Mouse (Mus musculus) hindbrain, embryonic 15.5 days (tissue): Measurements from ENCODE around the gene Rtn4rl1. TPM values are rescaled to one million over a fixed set of nuclear protein-coding genes. Genes with fewer than 3 reads are reported as not detected.

Source experiments
- ATAC-seq: fragments of 200-750 bp; cut with Nextera tagmentation; 2 replicates; pipeline ENCODE4 v1.8.0; 2017; ENCODE audit warnings: low read depth, moderate number of reproducible peaks, moderate TSS enrichment; ENCODE audit not compliant: low FRiP score
- H3K27ac ChIP-seq: fragments of 300-500 bp; sonication (generic); replicated peaks from 2 replicates; pipeline ENCODE4 v1.5.1; 2015; ENCODE audit warnings: mild to moderate bottlenecking, inconsistent platforms
- H3K27me3 ChIP-seq: fragments of 300-500 bp; sonication (generic); 2 replicates; pipeline ENCODE4 v1.6.1; 2015; ENCODE audit warnings: control low read depth, inconsistent platforms
- H3K36me3 ChIP-seq: fragments of 300-500 bp; sonication (generic); 2 replicates; pipeline ENCODE4 v1.6.1; 2015; ENCODE audit warnings: control low read depth, inconsistent platforms
- H3K4me1 ChIP-seq: fragments of 300-500 bp; sonication (generic); replicated peaks from 2 replicates; pipeline ENCODE4 v1.6.1; 2015; ENCODE audit warnings: control low read depth, inconsistent platforms
- H3K4me2 ChIP-seq: fragments of 300-500 bp; sonication (generic); 2 replicates; pipeline ENCODE4 v1.6.1; 2015; ENCODE audit warnings: moderate library complexity, mild to moderate bottlenecking, inconsistent platforms
- H3K4me3 ChIP-seq: fragments of 300-500 bp; sonication (generic); 2 replicates; pipeline ENCODE4 v1.5.1; 2015; ENCODE audit warnings: mild to moderate bottlenecking, inconsistent platforms
- H3K9ac ChIP-seq: fragments of 300-500 bp; sonication (generic); 2 replicates; pipeline ENCODE4 v1.6.1; 2015; ENCODE audit warnings: inconsistent platforms
- H3K9me3 ChIP-seq: fragments of 300-500 bp; sonication (generic); 2 replicates; pipeline ENCODE4 v1.6.1; 2016; ENCODE audit warnings: control low read depth, inconsistent platforms
- WGBS: fragments of 180-500 bp; shearing (Covaris S2); methylation state at CpG from one replicate; pipeline ENCODE4 v1.1.7; 2015; 5-methylcytosine and 5-hydroxymethylcytosine counted together
- polyA plus RNA-seq: library from polyadenylated mRNA; unstranded; fragments of >200 nt; fragmentation: Nextera tagmentation; extraction: Ambion mirVana; gene quantifications from 2 replicates; pipeline ENCODE4 v1.2.1, GENCODE M21; 2015

The Rtn4rl1 gene
- polyA plus RNA-seq, 1 experiment from 2014 or later, result 11.7 TPM

DNA sequence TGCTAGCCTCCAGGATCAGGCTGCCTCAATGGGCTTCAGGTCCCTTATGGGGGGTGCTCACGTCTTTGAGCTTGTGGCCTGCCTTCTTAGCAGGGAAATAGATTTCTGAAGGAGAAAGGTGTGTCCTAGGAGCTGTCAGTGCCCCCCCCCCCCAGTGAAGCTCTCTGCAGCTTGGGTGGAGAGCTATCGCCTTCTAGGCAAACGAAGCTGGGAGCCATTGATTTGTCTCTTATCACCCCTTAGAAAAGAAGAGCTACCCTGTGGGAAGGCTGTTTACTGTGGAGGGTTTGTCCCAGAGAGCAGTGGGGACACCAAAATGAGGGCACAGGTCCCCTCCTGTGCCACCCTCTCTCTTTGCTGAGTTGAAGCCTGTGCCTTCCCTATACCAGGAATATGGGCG is 16.5 kb downstream of the Rtn4rl1 start:
- Histone ChIP-seq H3K36me3 (no peaks in the 10 kb centered on the region), H3K9me3 (no peaks in the 10 kb centered on the region), H3K27me3 (no peaks in the 10 kb centered on the region), H3K27ac (no peak overlapping the region), H3K9ac (no peak overlapping the region), H3K4me2 (no peak overlapping the region), H3K4me1 (peaks cover 34% of the 10 kb centered on the region), H3K4me3 (no peak overlapping the region)
- 75% methylated on average over 4 of the region's 4 CpGs for WGBS
- no peak for ATAC-seq

DNA sequence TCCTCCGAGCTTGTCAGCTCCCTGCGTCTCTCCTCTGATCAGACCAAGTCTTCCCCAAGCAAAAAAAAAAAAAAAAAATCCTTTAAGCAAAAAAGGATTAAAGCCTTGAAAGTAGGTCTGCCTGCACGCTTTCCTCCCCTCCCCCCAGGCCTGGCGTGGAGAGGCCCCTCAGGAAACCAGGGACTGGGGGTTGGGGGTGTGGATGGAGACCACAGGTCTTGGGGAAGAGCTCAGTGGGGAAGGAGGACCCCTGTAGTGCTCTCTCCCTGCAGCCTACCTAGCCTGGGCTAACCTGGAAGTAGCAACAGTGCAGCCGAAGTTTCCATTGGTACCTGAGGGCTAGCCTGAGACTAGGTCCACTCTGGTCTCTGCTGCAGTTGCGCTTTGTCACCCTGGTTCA is 17.2 kb downstream of the Rtn4rl1 start:
- Histone ChIP-seq H3K4me2 (no peak overlapping the region), H3K9ac (no peak overlapping the region), H3K9me3 (no peaks in the 10 kb centered on the region), H3K27ac (no peak overlapping the region), H3K36me3 (no peaks in the 10 kb centered on the region), H3K4me1 (peaks cover 41% of the 10 kb centered on the region), H3K27me3 (no peaks in the 10 kb centered on the region), H3K4me3 (no peak overlapping the region)
- ATAC-seq, result no peak
- WGBS, result 60% methylated on average over 6 of the region's 6 CpGs

DNA sequence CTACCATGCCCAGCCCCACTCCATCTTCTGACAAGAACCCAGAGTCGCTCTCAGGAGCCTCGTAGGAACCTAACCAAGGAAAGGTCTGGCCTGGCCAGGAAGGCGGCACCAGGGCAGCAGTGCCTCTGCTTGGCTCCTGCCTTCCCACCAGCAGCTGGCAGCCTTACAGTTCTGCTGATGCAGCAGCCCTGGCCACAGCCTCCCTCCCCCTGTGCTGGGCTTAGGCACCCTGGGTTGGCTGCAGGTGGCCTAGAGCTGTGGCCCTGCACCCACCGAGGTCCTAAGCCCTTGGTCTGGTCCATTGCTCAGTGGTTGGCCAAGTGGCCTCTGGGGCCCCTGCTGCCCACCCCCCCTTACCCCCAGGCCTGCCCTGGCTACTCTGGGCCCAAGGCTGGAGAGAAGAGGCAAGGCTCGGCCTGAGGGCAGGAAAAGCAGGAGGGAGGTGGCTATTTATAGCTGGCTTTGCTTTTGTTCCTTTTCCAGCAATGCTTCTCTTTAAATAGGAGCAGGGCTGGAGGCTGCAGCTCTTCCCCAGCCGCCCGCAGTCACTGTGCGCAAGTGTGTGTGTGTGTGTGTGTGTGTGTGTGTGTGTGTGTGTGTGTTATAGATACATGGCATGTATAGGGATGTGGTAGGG is 18.6 kb downstream of the Rtn4rl1 start:
- WGBS, result 51% methylated on average over 8 of the region's 8 CpGs
- Histone ChIP-seq H3K9me3 (no peaks in the 10 kb centered on the region), H3K9ac (no peak overlapping the region), H3K4me3 (no peak overlapping the region), H3K27me3 (no peaks in the 10 kb centered on the region), H3K4me2 (no peak overlapping the region), H3K36me3 (no peaks in the 10 kb centered on the region), H3K4me1 (peaks cover 42% of the 10 kb centered on the region), H3K27ac (peak overlapping the region; percentile 66)
- peak; percentile 11; the same call in 1 of the 2 replicates for ATAC-seq

DNA sequence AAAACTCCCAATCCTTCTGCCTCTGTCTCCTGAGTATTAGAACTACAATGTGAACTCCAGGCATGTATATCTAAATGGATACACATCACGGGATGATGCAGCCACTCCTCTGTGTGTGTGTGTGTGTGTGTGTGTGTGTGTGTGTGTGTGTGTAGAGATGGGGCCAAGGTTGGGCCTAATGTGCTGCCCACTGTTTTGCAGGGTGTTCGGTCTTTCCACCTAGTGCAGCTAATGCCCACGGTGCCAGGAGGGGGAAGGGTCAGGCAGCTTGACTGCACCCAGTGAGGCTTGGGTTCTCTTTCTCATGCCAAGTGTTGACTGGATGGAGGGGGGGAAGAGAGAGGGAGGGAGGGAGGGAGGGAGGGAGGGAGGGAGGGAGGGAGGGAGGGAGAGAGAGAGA is 19.3 kb downstream of the Rtn4rl1 start:
- no peak overlapping the region for H3K9ac ChIP-seq
- no peaks in the 10 kb centered on the region for H3K36me3 ChIP-seq
- ATAC-seq, result no peak
- no peaks in the 10 kb centered on the region for H3K9me3 ChIP-seq
- no peak overlapping the region for H3K27ac ChIP-seq
- WGBS, result 45% methylated on average over 3 of the region's 3 CpGs
- H3K4me3 ChIP-seq, result no peak overlapping the region
- no peaks in the 10 kb centered on the region for H3K27me3 ChIP-seq
- H3K4me2 ChIP-seq, result no peak overlapping the region
- H3K4me1 ChIP-seq, result peaks cover 42% of the 10 kb centered on the region

DNA sequence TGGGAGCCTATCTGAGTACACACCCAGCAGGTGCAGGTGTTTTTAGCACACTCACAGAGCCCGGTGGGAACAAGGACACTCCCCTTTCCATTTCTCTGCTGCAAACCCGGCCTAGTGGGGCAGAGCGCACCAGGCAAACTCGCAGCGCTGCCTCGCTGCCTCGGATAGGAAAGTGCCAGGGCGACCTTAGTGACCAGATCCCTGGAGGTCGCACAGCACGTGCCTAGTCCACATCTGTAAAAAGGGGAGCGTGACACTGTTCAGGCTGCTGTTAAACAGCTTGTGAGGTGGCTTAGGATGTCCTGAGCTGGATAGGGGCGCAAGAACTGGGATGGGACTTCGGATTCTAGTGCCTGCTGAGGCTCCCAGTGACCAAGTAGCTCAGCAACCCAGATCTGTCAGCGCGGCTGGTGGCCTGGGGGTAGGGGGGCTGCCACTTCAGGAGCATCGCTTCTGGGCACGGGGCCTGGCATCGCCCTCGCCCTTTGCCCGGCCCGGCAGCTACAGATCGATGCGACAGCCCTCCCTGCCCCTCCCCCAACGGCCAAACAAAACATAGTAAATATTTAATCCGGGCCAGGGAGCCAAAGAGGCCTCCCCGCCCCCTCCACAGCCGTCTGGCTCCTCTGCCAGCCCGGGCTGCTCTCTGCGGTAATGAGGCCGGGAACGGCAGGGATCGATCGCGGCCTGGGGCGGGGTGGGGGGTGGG is 19.9 kb downstream of the Rtn4rl1 start:
- peak; percentile 57 for ATAC-seq
- Histone ChIP-seq H3K27me3 (no peaks in the 10 kb centered on the region), H3K27ac (peak overlapping the region; percentile 35; the same call in 1 of the 2 replicates), H3K9ac (peak overlapping the region; percentile 44), H3K36me3 (no peaks in the 10 kb centered on the region), H3K4me3 (peak overlapping the region; percentile 27), H3K4me1 (peaks cover 42% of the 10 kb centered on the region), H3K4me2 (peak overlapping the region; percentile 60), H3K9me3 (no peaks in the 10 kb centered on the region)
- 4% methylated on average over 35 of the region's 35 CpGs for WGBS

DNA sequence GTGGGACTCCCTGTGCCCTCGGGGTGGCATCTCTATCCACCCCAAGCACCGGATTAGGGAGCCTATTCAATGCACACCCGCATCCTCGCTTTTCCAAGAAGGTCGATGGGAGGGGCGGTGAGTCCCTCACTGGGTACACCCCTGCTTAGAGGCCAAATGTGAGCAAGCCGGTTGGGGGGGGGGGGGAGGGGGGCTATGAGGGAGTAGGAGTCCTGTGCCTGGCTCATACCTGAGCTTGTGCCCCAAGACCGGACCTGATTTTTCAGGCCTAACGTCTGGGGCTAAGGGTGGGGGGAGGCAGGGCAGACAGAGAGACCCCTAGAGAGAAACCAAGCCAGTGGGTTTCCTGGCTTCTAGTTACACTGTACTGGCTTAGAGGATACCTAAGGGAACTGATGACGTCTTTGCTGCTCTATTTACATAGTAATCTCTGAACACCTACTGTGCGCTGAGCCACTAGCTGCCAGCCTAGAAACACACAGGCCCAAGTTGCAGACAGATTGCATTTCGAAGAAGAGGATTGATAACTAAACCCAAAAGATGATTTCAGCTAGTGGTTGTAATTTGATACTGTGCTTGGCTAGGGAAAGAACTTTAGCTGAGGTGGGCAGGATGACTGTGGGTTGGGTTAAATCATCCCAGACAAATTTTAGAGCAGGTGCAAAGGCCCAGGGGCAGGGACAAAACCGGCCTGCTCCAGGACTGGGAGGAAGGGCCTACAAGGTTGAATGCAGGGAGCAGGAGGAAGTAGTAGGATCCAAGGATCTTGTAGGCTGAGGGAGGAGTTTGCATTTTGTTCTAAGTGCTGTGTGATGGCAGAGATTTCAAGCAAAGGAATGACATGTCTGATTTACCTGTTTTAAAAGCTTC is 20.7 kb downstream of the Rtn4rl1 start:
- peaks cover 42% of the 10 kb centered on the region for H3K4me1 ChIP-seq
- H3K36me3 ChIP-seq, result no peaks in the 10 kb centered on the region
- 19% methylated on average over 13 of the region's 13 CpGs for WGBS
- H3K27ac ChIP-seq, result peak overlapping the region; percentile 35; the same call in 1 of the 2 replicates
- peak overlapping the region; percentile 27 for H3K4me3 ChIP-seq
- peak; percentile 28; the same call in 1 of the 2 replicates for ATAC-seq
- no peaks in the 10 kb centered on the region for H3K27me3 ChIP-seq
- peak overlapping the region; percentile 44 for H3K9ac ChIP-seq
- H3K9me3 ChIP-seq, result no peaks in the 10 kb centered on the region
- peak overlapping the region; percentile 60 for H3K4me2 ChIP-seq

DNA sequence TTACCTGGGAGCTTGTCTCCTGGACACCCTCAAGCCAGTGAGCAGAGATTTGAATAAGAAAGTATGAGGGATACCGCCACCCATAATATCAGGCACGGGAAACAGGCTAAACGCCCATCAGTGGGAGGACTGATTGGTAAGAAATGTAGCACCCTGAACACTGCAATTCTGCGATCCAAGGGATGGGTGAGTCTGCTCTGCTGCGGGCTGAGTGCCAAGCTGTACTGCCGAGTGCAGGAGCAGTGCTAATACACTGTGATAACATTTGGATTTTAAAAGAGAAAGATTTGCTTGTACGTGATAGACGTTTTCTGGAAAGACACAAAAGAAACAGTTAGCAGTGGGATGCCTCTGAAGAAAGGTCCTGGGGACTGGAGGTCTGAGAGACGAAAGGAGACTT is 26.5 kb downstream of the Rtn4rl1 start:
- Histone ChIP-seq H3K4me1 (peaks cover 17% of the 10 kb centered on the region), H3K4me2 (no peak overlapping the region), H3K4me3 (no peak overlapping the region), H3K27ac (no peak overlapping the region), H3K9me3 (no peaks in the 10 kb centered on the region), H3K27me3 (no peaks in the 10 kb centered on the region), H3K9ac (no peak overlapping the region), H3K36me3 (no peaks in the 10 kb centered on the region)
- 37% methylated on average over 9 of the region's 9 CpGs for WGBS
- no peak for ATAC-seq

DNA sequence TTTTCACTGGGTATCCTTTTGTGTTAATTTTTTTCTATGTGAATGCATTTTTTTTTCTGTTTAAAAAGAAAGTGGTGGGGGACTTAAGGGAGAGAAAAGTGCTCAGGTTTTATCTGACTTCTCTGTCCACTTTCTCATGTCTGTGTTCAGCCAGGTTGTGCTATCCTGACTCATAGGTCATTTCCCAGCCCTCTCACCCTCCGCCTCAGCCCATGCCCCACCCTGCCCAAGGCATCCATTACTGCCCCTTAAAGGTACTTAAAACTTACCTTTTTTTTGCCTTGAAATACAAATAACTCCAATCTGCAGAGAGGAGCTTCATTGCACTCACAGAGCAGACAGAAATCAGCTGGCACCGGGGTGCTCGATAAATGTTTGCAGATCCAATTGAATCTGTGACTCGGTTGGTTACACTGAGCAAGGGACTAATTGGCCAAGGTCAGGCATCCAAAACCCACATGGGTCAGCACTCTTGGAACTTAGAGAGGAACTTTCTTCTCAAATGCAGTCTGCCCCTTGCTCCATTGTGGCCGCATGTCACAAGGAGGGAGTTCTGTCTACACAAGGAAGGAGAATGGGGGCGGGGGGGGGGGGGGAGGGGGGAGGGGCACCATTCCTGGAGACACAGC is 27.0 kb downstream of the Rtn4rl1 start:
- Histone ChIP-seq H3K9ac (no peak overlapping the region), H3K27ac (no peak overlapping the region), H3K4me2 (no peak overlapping the region), H3K36me3 (no peaks in the 10 kb centered on the region), H3K4me3 (no peak overlapping the region), H3K4me1 (peaks cover 12% of the 10 kb centered on the region), H3K9me3 (no peaks in the 10 kb centered on the region), H3K27me3 (no peaks in the 10 kb centered on the region)
- no peak for ATAC-seq
- WGBS, result 47% methylated on average over 5 of the region's 6 CpGs

DNA sequence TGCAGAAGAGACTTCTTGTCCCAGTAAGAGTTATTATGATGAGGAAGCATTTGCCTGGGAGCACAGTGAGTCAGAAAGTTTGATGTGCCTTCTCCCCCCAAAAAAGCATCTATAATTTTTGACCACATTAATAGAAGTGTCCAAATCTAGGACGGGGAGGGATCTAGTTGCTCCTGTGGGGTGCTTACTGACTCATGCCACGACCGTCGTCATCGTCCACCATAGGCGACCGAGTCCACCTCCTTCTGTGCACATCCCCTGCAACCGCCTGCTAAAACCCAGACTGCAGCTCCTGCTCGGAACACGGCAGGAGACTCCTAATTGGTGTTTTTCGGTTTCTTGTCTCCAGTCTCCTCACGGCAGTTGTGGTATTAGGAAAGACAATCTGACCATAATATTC is 30.5 kb downstream of the Rtn4rl1 start:
- no peak for ATAC-seq
- Histone ChIP-seq H3K4me3 (no peak overlapping the region), H3K27ac (no peak overlapping the region), H3K9me3 (no peaks in the 10 kb centered on the region), H3K4me2 (no peak overlapping the region), H3K9ac (no peak overlapping the region), H3K4me1 (peaks cover 12% of the 10 kb centered on the region), H3K36me3 (no peaks in the 10 kb centered on the region), H3K27me3 (no peaks in the 10 kb centered on the region)
- 82% methylated on average over 12 of the region's 12 CpGs for WGBS

DNA sequence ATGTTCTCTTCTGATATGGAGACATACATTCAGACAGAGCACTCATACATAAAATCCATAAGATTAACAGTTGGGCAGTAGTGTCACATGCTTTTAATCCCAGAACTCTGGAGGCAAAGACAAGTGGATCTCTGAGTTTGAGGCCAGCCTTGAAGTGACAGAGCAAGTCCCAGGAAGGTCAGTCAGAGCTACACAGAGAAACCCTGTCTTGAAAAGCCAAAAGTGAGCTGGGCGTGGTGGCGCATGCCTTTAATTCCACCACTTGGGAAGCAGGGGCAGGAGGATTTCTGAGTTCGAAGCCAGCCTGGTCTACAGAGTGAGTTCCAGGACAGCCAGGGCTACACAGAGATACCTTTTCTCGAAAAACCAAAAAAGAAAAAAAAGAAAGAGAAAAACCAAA is 31.3 kb downstream of the Rtn4rl1 start:
- H3K4me3 ChIP-seq, result no peak overlapping the region
- no peaks in the 10 kb centered on the region for H3K27me3 ChIP-seq
- H3K9me3 ChIP-seq, result no peaks in the 10 kb centered on the region
- H3K4me1 ChIP-seq, result peaks cover 16% of the 10 kb centered on the region
- no peak for ATAC-seq
- no peaks in the 10 kb centered on the region for H3K36me3 ChIP-seq
- WGBS, result 94% methylated on average over 4 of the region's 4 CpGs
- H3K27ac ChIP-seq, result no peak overlapping the region
- H3K9ac ChIP-seq, result no peak overlapping the region
- H3K4me2 ChIP-seq, result no peak overlapping the region

DNA sequence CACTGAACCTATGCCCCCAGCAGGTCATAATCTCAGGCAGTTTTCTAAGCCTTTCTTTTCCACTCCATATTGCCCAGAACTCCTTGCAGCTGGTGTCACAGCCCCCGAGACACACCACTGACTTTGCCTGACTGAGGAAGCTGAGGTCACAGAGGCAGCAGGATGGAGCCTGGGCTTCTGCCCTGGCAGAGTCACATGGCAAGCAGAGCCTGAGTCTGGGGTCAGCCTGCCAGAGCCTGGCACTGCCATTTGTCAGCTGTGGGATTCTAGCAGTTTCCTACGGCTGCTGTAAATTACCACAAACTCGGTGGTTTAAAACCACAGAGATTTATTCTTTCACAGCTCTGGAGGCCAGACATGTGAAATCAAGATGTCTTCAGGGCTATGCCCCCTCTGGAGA is 34.0 kb downstream of the Rtn4rl1 start:
- no peaks in the 10 kb centered on the region for H3K36me3 ChIP-seq
- WGBS, result 54% methylated on average over 3 of the region's 3 CpGs
- no peak overlapping the region for H3K9ac ChIP-seq
- 0 out of 2 replicates have a peak, but pooled peaks cover 7% of the 10 kb centered on the region for H3K4me1 ChIP-seq
- H3K9me3 ChIP-seq, result no peaks in the 10 kb centered on the region
- no peak for ATAC-seq
- H3K27me3 ChIP-seq, result no peaks in the 10 kb centered on the region
- H3K4me3 ChIP-seq, result no peak overlapping the region
- no peak overlapping the region for H3K4me2 ChIP-seq
- no peak overlapping the region for H3K27ac ChIP-seq
